Mouse (Mus musculus): Measurements from ENCODE around the gene Tfcp2.
"Not testable (repeated sequence)": the region's sequence is repeated elsewhere in the genome, so short reads cannot be mapped to it uniquely, and the experiment has no call there.

Tfcp2 gene

DNA sequence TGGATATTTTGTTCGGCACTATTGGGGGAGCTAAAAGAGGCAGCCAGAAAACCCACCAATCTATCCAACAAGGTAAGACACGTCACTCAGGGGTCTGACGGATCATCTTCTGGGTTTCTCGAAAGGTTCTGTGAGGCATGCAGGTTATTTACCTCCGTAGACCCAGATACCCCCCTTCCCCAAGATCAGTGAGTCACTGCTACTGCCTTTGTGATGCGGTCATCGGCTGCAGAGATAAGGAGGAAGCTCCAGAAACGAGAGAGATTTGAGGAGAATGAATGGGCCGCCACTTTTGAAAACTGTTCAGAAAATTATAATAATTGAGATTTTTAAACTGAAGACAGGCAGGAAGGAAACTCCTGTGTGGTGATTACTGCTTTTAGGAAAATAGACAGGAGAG lies 4.6 kb upstream of the Tfcp2 start:
- no peak for DNase-seq (ENCODE audit: low read depth, low spot score)

DNA sequence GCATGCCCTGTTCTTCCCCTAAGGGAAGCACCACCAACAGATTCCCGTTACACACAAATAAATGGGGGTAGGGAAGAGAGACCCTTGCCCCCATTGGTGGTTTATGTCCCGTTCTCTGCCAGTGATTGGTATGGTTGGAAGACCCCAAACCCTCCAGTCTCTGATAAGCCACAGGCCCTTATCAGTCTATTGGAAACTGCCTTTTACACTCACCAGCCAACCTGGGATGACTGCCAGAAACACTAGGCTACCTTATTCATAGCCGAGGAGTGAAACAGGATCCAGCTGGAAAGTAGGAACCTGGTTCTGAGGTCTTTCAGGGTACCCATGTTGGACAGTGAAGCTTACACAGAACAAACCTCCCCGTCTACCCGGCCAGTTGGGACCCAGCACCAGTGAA lies 4.2 kb upstream of the Tfcp2 start:
- DNase-seq (ENCODE audit: low read depth, low spot score): no peak

DNA sequence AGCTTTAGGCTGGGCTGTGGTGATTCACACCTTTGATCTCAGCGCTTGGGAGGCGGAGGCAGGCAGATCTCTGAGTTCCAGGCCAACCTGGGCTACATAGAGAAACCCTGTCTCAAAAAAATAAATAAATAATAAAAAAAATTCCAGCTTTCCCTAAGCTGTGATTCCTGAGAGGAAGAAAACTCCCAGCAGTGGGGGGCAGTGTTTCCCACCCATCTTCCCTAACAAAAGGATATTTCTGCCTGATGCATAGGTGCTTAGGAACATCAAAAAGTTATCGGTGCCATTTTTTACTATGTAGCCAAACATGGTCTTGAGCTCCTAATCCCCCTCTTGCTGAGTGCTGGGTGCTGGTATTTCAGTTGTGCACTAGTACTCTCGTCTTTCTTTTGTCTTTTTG lies 1.5 kb downstream of the Tfcp2 start:
- DNase-seq (ENCODE audit: low read depth, low spot score): no peak

DNA sequence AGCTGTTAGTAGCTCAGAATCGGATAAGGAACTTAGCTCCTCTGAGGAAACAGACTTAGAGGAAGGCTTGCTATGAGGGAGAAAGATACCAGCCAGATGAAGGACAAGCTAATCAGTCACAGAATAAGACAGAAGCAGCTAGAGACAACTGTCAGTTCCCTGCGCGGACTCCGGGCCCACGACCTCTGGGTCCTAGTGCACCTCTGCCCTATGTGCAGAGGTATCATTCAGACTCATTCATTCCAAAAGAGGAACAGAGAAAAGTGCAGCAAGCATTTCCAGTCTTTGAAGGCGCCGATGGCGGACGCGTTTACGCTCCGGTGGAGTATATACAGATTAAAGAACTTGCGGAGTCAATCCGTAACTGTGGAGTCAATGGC lies 8.2 kb downstream of the Tfcp2 start:
- not testable (repeated sequence) for DNase-seq (ENCODE audit: low read depth, low spot score)

DNA sequence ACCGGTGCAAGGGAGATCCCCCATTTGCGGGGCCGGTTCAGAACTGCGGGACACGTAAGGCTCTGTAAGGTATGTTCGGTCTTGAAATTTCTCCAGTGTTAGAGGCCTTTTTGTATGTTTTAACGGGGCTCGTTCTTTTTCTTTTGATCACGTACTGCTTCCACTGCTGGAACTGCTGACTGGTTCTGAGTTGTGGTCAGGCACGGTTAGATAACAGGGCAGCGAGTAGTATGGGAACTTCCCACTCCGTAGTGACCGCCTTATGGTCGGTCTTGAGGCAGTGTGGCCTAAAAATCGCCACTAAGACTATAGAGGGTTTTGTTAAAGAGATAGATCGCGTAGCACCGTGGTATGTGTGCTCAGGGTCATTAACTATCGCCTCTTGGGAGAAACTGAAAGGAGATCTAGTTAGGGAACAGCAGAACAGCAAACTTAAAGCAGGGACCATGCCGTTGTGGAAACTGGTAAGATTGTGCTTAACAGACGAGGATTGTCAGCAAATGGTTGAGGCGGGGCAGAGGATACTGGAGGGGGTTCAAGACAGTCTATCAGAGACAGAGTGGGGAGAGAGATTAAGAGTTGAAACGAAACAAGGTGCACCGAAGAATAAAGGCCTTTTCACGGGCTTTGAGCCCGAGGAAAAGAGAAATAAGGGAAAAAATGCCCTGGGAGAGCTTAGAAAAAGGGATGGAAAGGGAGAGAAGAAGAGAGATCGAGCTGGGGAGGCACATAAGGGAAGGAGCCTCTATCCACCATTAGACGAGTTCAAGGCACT lies 8.7 kb downstream of the Tfcp2 start:
- not testable (repeated sequence) for DNase-seq (ENCODE audit: low read depth, low spot score)

DNA sequence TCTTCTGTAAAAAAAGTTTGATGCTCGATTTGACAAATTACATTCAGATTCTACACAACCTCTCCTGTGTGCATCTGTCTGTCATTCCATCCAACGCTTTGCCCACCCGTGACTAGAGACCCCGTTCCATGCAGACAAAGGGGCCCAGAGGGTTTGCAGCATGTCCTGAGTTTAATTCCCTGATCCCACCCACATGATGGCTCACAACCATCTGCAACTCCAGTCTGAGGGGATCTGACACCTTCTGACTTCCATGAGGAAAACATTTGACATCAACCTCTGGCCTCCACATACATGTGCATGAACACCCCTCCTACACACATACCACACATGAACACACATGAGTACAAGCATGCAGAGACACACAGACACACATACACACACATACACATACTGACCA lies 10.4 kb downstream of the Tfcp2 start:
- DNase-seq (ENCODE audit: low read depth, low spot score): no peak

DNA sequence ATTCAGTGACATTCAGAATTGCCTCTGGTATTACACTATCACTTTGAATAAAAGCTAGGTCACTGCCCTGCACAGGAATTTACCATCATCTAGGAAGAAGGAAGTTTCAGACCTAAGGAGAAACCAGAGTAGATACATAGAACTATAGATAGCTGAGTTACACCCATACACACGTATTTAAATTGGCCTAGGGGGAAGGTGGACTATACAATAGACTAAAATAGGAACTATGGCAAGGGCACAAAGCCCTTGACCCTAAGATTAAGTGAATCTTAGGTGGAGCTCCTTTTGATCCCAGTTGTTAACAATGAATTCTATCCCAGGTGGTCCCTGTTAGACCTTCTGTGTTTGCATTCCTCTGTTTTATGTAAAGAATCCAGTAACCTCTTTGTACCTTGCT lies 10.8 kb downstream of the Tfcp2 start:
- not testable (repeated sequence) for DNase-seq (ENCODE audit: low read depth, low spot score)

DNA sequence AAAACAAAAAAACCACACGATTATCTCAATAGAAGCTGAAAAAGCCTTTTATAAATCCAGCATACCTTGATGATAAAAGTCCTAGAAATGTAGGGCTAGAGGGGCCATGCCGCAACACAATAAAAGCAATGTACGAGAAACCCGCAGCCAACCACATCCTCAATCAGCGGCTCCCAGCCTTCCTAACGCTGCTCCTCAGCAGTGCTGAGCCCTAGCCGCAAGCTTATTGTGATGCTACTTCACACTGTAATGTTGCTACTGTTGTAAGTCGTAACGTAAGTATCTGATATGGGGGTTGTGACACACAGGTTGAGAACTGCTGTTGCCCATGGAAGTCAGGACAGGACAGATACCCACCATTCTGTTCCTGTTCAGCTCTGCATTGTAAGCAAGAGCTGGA lies 12.4 kb downstream of the Tfcp2 start:
- peak; percentile 33 for DNase-seq (ENCODE audit: low read depth, low spot score)

DNA sequence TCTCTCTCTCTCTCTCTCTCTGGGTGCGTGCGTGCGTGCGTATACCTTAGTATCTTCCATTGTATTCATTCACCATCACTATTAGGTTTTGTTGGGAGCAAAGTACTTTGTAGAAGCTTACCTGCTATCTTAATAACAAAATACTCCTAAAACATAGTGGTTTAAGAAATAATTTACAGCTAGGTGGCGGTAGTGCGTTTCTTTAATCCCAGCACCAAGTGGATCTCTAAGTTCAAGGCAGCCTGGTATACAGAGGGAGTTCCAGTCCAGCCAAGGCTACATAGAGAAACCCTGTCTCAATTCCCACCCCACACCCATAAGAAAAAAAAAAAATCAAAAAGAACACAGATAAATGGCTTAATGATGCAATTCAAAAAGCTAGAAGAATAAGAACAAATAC lies 13.9 kb downstream of the Tfcp2 start:
- DNase-seq (ENCODE audit: low read depth, low spot score): peak; percentile 79

DNA sequence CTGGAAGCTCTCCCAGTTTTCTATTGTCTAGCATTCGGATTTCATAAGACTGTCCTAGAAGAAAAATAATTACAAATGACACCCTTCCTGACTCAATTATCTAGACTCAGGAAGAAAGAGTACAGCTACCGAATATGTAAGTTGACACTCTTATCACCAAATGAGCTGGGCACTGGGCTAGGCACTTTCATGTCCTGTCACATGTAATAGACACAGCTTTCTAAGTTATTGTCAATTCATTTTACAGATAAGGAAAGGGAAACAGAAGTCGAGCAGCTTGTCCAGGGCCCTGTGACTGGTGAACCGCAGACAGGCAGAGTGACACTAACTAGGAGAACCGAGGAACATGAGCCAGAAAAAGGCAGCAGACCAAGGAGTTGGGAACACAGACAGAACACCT lies 23.9 kb downstream of the Tfcp2 start:
- no peak for DNase-seq (ENCODE audit: low read depth, low spot score)

DNA sequence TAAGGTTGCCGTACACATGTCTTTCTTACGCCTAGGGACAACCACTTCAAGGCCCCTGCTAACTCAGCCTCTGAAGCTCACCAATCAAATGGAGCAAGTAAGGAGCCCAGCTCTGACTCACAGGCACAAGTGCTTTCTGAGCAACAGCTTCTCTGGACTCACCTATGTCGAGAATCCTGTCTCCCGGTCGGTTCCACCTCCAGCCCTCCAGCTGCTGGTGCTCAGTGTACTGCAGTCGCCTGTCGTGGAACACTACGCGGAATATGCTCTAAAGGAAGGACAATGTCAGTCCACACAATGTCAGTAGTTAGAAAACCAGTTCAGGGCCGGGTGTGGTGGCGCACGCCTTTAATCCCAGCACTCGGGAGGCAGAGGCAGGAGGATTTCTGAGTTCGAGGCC lies 26.4 kb downstream of the Tfcp2 start:
- no peak for DNase-seq (ENCODE audit: low read depth, low spot score)

DNA sequence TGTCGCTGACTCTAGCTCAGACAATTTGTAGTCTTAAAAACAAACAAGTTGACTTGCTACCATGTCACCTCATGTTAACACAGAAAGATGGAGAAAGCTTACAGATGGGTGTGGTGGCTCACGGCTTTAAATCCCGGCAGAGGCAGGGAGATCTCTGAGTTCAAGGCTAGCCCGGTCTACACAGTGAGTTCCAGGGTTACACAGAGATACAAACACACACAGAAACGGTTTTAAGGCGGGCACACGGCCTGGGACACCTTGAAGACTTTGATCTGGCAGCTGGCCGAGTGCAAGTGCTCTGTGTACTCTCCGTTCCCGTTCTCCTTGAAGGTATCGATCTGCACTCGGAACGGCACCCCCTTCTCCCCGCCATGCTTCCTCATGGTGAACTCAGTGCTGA lies 31.5 kb downstream of the Tfcp2 start:
- DNase-seq (ENCODE audit: low read depth, low spot score): no peak

DNA sequence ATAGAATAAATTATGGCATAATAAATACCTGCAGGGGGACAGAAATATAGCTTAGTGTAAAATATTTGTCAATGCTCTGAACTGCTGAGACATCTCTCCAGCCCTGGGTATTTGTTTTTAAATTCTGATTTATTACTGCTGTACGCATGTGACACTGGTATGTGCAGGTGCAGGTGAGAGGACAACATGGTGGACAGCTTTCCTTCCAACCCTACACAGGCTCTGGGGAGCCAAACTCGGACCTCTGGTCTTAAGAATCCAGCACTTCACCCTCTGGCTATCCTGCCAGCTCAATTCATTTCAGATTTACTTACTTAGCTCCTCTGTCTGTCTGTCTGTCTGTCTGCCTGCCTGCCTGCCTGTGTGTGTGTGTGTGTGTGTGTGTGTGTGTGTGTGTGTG lies 36.7 kb downstream of the Tfcp2 start:
- no peak for DNase-seq (ENCODE audit: low read depth, low spot score)

DNA sequence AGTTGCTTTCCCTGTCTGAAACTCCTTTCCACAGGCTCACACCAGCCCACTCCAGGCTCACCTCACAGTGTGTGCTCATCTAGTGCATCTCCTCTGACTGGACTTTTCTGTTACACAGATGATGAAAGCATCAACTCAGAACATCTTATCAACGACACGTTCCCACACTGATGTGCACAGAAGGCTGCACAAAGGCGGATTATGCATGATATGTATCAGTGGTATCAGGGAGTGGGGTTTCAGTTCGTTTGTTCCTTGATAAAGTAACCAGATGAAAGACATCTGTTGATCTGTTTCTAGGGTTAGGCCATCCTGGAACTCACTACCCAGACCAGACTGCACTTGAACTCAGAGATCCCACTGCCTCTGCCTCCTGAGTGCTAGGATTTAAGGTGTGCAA lies 38.4 kb downstream of the Tfcp2 start:
- no peak for DNase-seq (ENCODE audit: low read depth, low spot score)

DNA sequence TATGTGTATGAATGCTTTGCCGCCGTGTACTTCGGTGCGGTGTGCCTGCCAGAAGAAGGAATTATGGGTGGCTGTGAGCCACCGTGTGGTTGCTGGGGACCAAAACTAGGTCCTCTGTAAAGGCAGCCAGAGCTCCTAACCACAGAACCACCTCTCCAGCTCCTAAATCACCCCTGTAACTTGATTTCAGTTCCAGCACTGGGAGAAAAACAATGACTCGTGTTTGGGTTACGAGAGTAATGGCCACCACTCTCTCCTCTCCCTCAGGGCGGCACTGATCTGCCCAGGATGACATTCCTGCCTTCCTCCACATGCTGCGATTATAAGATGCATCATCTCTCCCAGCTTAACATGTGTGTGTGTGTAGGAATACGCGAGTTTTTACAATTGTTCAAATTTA lies 41.7 kb downstream of the Tfcp2 start:
- no peak for DNase-seq (ENCODE audit: low read depth, low spot score)

DNA sequence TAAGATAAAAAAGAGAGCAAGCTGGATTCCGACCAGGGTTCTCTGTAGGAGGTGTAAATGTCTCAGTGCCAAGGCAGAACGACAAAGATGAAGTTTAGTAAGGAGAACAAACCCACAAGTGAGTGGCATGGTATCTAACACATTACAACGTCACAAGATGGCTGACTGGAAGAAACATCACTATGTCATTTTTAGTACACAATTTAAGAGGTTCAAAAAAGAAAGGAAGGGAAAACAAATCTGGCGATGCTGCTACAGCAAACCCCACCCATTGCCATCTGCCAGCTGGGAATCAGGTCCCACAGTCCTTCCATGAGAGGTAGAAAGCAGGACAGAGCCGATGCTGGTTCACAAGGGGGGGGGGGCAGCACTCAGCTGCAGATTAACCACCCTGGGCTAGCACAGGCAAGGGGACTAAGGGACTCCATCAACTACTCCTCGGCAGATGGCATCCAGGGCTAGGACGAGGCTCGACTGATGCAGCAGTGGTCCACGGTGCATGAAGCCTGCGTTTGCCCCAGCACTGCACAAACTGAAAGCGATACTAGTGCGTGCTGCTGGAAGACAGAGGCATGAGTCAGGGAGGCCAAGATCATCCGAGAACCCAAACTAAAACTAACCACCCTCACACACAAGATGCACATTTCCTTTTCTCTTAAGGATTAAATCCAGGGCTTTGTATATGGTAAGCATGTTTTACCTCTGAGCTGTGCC lies 43.2 kb downstream of the Tfcp2 start:
- no peak for DNase-seq (ENCODE audit: low read depth, low spot score)

DNA sequence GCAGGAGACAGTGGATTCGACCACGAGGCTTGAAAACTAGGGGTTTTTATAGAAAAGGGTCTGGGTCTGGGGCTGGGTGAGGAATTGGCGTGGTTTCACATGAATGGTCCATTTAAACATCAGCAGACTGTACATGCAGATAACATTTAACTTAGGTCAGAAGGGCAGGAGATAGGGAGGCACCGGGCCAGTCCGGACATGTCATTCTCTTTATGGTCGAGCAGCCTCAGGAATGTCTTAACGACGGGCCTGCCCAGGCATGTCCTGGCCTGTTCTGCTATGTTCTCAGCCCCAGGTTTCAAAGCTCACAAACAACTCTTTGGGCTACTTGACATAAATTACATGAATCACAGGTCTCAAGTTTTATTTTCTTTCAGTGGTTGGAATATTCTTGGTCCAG lies 52.3 kb downstream of the Tfcp2 start:
- DNase-seq (ENCODE audit: low read depth, low spot score): not testable (repeated sequence)

DNA sequence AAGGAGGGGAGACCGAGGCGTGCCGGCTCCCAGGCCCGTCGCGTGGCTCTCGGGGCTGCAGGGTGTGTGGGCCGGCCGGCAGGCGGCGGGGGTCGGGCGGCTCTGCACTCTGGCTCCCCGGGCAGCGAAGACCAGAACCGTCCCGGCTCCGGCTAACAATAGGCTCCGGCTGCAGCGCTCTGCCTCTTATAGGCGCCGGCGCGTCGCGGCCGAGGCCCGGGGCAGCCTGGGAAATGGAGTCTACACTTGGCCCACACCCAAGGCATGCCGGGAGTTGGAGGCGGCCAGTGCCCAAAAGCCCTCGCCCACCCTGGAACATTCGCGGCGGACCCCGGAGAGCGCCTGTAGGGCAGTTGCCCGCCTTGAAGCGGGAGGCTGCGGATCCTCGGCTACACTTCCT lies 56.7 kb downstream of the Tfcp2 start, which contains the start of gene Csrnp2:
TSS of gene Csrnp2 (minus strand) at position 387 of the 400 bp plus-strand sequence.
- peak; percentile 88 for DNase-seq (ENCODE audit: low read depth, low spot score)

DNA sequence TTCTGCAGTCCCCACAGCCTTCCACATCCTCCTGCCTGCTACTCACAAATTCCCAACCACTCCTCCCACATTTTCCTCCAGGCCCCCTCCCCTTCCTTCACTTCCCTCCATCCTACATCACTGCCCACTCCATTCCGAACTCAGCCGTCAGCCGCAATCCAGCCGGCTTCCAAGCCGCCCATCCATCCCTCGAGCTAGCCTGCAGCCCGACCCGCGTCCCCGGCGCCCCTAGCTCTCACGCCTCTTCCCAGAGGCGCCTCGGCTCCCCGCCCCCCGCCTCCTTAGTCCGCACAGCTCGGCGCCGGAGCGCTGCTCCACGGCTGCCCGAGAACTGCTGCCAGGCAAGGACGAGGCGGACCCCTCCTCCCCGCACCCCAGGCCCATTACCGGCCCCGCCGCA lies 57.2 kb downstream of the Tfcp2 start:
- no peak for DNase-seq (ENCODE audit: low read depth, low spot score)

DNA sequence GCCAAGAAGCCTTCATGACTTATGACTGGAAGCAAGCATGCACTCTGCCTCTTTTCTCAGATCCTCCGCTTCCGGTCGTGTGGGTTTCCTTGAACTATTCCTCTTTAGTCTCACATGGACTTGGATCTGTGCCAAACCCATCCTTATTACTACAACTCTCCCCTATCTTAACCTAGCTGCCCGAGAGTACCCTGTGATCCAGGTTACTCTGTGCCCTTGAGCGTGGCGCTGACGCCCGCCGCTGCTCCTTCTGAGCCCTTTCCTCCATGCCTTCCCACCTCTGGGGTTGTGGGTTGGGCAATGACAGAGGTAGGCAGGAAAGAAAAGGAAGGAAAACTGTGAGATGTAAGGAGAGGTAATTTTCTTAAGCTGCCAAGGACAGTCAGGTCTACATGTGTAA lies 59.8 kb downstream of the Tfcp2 start:
- DNase-seq (ENCODE audit: low read depth, low spot score): no peak

DNA sequence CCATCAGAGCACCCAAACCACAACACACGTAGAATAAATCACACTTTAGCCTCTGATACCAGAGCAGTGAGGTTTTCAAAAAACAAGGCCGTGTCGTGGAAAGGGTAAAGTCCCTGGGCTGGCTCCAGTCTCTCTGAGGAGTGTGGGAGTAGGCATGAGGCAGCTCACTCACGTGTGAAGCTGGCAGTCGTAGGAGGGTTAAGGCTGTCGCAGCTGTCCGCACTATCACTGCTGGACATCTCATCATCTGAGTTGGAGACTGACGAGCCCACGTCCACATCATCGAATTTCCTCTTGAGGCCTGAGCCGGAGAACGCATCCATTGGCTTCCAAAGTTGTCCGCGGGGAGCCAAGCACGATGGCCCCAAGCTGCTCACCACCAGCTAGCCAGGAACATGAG lies 62.5 kb downstream of the Tfcp2 start:
- DNase-seq (ENCODE audit: low read depth, low spot score): no peak

DNA sequence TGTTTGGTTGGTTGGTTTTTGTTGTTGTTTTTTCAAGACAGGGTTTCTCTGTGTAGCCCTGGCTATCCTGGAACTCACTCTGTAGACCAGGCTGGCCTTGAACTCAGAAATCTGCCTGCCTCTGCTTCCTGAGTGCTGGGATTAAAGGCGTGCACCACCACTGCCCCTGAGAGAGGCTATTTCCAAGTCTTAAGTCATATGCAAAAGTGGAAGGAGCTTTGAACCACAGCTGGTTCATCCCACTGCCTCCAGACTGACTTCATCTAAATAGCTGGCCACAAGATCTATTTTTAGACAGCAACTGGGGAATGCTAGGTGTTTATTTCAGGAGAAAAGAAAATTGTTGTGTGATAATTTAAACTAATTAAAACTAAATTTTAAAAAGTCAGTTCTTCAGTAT lies 63.5 kb downstream of the Tfcp2 start:
- not testable (repeated sequence) for DNase-seq (ENCODE audit: low read depth, low spot score)

DNA sequence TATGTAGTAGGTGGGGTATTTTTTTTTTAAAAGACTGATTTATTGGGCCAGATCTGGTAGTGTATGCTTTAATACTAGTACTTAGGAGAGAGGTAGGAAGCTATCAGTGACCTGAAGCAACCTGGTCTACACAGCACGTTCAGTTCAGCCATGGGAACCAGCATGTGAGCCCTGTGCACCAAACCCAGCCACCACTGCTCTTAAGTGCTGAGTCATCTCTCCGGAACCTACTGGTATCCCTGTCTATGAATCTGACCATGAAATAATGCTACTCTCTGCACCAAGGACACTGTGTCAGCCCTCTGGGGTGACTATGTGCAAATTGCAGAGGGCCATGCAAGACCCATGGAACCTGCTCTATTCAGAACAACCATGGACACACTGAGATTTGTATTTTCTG lies 64.8 kb downstream of the Tfcp2 start:
- DNase-seq (ENCODE audit: low read depth, low spot score): no peak
